Mouse (Mus musculus) liver, embryonic 15.5 days (tissue): ENCODE measurements around the gene Myo1h. TPM values are rescaled to one million over a fixed set of nuclear protein-coding genes. Genes with fewer than 3 reads are reported as not detected.

Experiments
- ATAC-seq: fragments of 200-750 bp; cut with Nextera tagmentation; 2 replicates; pipeline ENCODE4 v1.8.0; 2017; ENCODE audit warnings: moderate number of reproducible peaks, mild to moderate bottlenecking, moderate library complexity; ENCODE audit not compliant: insufficient read depth
- H3K27ac ChIP-seq: fragments of 300-500 bp; sonication (generic); replicated peaks from 2 replicates; pipeline ENCODE4 v1.5.1; 2015; ENCODE audit warnings: mild to moderate bottlenecking, inconsistent platforms
- H3K27me3 ChIP-seq: fragments of 300-500 bp; sonication (generic); 2 replicates; pipeline ENCODE4 v1.6.1; 2015; ENCODE audit warnings: mild to moderate bottlenecking, inconsistent platforms
- H3K36me3 ChIP-seq: fragments of 300-500 bp; sonication (generic); replicated peaks from 2 replicates; pipeline ENCODE4 v1.6.1; 2015; ENCODE audit warnings: moderate library complexity, mild to moderate bottlenecking, inconsistent platforms
- H3K4me1 ChIP-seq: fragments of 300-500 bp; sonication (generic); replicated peaks from 2 replicates; pipeline ENCODE4 v1.6.1; 2015; ENCODE audit warnings: inconsistent platforms
- H3K4me2 ChIP-seq: fragments of 300-500 bp; sonication (generic); 2 replicates; pipeline ENCODE4 v1.6.1; 2015; ENCODE audit warnings: moderate library complexity, mild to moderate bottlenecking, inconsistent platforms
- H3K4me3 ChIP-seq: fragments of 300-500 bp; sonication (generic); replicated peaks from 2 replicates; pipeline ENCODE4 v1.5.1; 2015; ENCODE audit warnings: mild to moderate bottlenecking, inconsistent platforms
- H3K9ac ChIP-seq: fragments of 300-500 bp; sonication (generic); 2 replicates; pipeline ENCODE4 v1.6.1; 2015; ENCODE audit warnings: moderate library complexity, mild to moderate bottlenecking, inconsistent platforms
- H3K9me3 ChIP-seq: fragments of 300-500 bp; sonication (generic); replicated peaks from 2 replicates; pipeline ENCODE4 v1.6.1; 2016; ENCODE audit warnings: inconsistent platforms
- WGBS: fragments of 180-500 bp; shearing (Covaris S2); methylation state at CpG from one replicate; pipeline ENCODE4 v1.1.7; 2015; ENCODE audit warnings: mixed read lengths; ENCODE audit not compliant: insufficient replicate concordance; 5-methylcytosine and 5-hydroxymethylcytosine counted together
- polyA plus RNA-seq: library from polyadenylated mRNA; unstranded; fragments of >200 nt; fragmentation: Nextera tagmentation; extraction: Ambion mirVana; gene quantifications from 2 replicates; pipeline ENCODE4 v1.2.1, GENCODE M21; 2015

The Myo1h gene
- polyA plus RNA-seq, 1 experiment from 2014 or later: 0.40 TPM

DNA sequence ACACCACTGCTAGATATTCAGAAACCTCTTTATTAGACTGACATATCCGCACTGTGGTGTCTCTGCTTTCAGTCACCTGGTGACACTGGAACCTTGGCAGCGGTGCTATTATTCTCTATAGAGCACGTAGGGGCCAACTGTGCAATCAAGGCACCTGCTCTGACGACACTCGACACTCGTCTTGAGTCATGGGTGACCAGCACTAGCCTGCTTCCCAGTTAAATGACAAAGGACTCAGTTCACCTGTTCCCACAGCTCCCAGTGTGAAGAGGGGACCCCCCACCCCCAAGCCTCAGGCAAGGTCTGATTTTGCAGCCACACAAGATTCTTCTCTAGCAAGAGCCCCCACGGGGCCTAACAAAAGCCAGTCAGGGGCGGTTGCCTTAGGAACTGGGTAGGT, 13.6 kb upstream of the Myo1h start:
- no peak overlapping the region for H3K4me3 ChIP-seq
- 0 out of 2 replicates have a peak, but pooled peaks cover 5% of the 10 kb centered on the region for H3K4me1 ChIP-seq
- H3K4me2 ChIP-seq: no peak overlapping the region
- H3K27ac ChIP-seq: no peak overlapping the region
- H3K36me3 ChIP-seq: no peaks in the 10 kb centered on the region
- no peak overlapping the region for H3K9ac ChIP-seq
- peaks cover 90% of the 10 kb centered on the region for H3K27me3 ChIP-seq
- H3K9me3 ChIP-seq: no peaks in the 10 kb centered on the region
- 28% methylated on average over 8 of the region's 8 CpGs for WGBS
- no peak for ATAC-seq

DNA sequence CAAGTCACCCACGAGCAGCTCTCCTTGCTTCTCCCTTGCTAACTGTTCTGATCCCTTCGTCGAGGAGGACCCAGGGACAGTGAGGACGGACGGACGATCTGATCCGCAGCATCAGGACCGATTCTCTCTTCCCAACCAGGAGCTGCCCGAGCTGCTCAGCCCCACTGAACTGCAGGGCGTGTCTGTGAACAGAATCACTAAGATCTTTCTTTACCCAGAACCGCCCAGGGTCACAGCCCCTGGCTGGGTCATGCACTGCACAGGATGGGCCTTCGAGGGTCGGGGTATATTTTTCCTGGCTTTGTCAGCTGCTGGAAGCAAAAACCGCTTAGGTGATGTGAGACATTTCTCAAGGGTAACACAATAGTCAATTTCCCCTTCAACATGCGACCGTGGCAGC, 13.0 kb upstream of the Myo1h start:
- ATAC-seq: no peak
- Histone ChIP-seq H3K4me1 (0 out of 2 replicates have a peak, but pooled peaks cover 5% of the 10 kb centered on the region), H3K4me2 (no peak overlapping the region), H3K27me3 (peaks cover 84% of the 10 kb centered on the region), H3K27ac (no peak overlapping the region), H3K4me3 (no peak overlapping the region), H3K36me3 (no peaks in the 10 kb centered on the region), H3K9ac (no peak overlapping the region), H3K9me3 (no peaks in the 10 kb centered on the region)
- 30% methylated on average over 16 of the region's 16 CpGs for WGBS

DNA sequence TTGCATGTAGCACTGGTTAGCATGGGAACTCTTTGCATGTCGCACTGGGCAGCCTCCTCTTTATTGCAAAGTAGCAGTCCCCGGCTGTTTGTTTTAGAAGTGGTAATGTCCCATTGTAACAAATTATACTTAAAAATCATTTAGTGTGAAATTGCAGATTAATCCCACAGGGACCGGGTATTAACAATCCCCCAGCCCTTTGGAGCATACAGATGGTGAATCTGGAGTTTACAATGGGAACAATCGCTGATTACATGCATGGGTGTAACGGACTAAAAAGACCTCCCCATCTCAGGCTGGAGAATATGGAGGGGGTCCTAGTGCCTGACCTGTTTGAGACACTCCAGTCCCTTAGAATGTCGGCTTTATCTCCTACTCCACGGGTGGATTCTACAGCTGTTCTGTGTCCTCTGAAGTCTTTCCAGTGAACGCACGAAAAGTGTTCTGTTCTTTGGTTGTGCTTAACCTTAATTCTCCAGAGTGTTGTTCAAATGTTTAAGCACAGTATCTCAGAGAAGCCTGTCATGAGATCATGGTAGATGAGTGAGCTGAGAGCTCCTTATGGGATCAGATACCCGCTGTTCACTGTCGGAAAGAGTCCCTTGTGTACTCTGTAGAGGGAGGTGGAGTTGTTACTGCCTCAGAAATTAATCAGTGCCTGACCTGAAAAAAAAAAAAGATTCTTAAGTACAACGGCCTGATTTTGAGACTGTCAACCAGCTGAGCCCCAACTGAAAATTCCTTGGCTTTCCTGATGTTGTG, 9.4 kb upstream of the Myo1h start:
- WGBS: 54% methylated on average over 12 of the region's 12 CpGs
- no peak for ATAC-seq
- Histone ChIP-seq H3K9me3 (no peaks in the 10 kb centered on the region), H3K36me3 (no peaks in the 10 kb centered on the region), H3K27me3 (peaks cover 48% of the 10 kb centered on the region), H3K4me1 (no peaks in the 10 kb centered on the region), H3K4me3 (no peak overlapping the region), H3K27ac (no peak overlapping the region), H3K9ac (no peak overlapping the region), H3K4me2 (no peak overlapping the region)

DNA sequence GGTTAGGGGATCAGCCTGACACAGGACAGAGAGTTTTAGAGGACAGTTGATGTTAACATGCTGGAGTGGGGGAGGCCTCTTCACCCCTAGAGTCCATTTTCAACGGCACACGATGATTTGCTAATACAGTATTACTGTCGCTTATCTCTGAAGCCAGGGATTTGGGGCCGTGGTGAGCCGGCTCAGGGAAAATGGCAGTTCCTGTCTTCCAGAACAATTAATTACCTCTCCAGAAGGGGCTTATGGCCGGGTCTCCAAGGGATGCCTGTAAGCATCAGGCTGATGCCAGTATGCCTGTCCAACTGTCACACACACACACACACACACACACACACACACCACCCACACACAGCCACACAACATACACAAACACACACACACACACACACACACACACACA, 6.6 kb upstream of the Myo1h start:
- ATAC-seq: no peak
- peaks cover 20% of the 10 kb centered on the region for H3K27me3 ChIP-seq
- H3K36me3 ChIP-seq: no peaks in the 10 kb centered on the region
- no peaks in the 10 kb centered on the region for H3K9me3 ChIP-seq
- no peak overlapping the region for H3K4me3 ChIP-seq
- no peak overlapping the region for H3K27ac ChIP-seq
- H3K4me1 ChIP-seq: no peaks in the 10 kb centered on the region
- 29% methylated on average over 6 of the region's 6 CpGs for WGBS
- H3K4me2 ChIP-seq: no peak overlapping the region
- H3K9ac ChIP-seq: no peak overlapping the region

DNA sequence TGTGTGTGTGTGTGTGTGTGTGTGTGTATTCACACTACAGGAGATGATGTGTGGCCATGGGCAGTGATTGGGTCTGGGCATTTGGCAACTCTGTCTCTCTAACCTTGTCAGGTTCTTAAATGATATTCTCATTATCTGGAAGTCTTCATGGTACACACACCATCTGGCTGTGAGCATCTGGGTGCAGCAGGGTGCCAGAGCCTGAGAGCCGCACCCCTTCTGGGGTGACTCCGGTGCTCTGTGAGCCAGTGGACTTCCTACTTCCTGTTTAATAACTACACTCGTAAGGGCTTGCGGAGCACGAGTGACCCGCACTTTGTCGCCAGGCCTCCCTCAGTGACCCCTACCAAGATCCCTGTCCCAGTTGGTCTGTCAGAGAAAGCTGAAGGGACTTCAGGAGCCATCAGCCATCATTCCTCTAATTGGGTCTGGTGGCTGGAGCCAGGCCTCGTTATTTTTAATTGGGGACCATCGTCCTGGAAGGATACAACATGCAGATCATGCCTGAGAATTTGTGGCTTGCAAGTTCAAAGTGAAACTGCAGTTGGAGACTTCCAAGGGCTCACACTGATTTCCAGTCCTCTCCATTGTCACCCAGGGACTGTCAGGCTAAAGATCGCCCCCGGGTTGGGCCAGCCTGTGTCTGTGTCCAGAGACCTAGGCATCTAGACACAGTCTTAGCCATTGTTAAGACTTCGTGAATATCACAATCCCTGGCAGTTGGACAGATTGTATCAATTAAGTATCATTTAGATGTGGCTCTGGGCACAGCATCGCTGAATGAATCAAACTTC, 4.2 kb upstream of the Myo1h start:
- H3K9me3 ChIP-seq: no peaks in the 10 kb centered on the region

DNA sequence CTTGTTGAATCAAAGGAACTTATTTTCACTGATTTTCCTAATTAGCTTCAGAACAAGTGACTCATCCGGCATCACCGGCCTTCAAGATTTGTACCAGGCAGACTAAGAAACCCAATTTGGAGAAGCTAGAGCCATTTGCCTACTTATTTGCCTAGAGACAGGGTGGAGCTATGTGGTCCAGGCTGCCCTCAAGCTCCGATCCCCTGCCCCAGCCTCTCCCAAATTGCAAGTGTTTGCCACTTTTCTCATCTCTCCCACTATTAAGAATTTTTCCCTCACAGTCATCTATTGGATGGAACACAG, 3.6 kb upstream of the Myo1h start:
- H3K4me2 ChIP-seq: no peak overlapping the region
- no peak overlapping the region for H3K4me3 ChIP-seq
- WGBS: 63% methylated on average over 3 of the region's 3 CpGs
- no peaks in the 10 kb centered on the region for H3K9me3 ChIP-seq
- no peak for ATAC-seq
- no peak overlapping the region for H3K9ac ChIP-seq
- peaks cover 11% of the 10 kb centered on the region for H3K27me3 ChIP-seq
- no peaks in the 10 kb centered on the region for H3K4me1 ChIP-seq
- no peaks in the 10 kb centered on the region for H3K36me3 ChIP-seq
- H3K27ac ChIP-seq: no peak overlapping the region

More for the DNA sequence above, 4.2 kb upstream of the Myo1h start:
- Histone ChIP-seq H3K4me2 (no peak overlapping the region), H3K27ac (no peak overlapping the region), H3K4me3 (no peak overlapping the region), H3K27me3 (peaks cover 11% of the 10 kb centered on the region), H3K36me3 (no peaks in the 10 kb centered on the region), H3K4me1 (no peaks in the 10 kb centered on the region), H3K9ac (no peak overlapping the region)
- no peak for ATAC-seq
- 63% methylated on average over 13 of the region's 13 CpGs for WGBS

DNA sequence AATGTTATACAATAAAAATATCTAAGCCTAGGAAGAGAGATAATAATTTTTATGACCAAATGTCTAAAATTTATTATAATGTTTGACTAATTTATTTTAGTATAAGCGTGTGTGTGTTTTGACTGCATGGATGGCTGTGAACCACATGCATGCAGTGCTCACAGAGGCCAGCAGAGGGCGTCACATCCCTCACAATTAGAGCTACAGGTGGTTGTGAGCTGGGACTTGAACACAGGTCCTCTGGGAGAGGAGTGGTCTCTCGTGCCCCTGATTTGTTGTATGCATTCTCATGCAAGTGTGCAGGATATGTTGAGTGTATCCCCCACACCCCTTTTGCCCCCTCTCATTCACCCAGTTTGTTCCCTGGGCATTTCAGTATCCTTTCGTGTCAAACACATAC, 2.9 kb upstream of the Myo1h start:
- Histone ChIP-seq H3K4me1 (no peaks in the 10 kb centered on the region), H3K9ac (no peak overlapping the region), H3K36me3 (no peaks in the 10 kb centered on the region), H3K4me2 (no peak overlapping the region), H3K27me3 (peaks cover 13% of the 10 kb centered on the region), H3K27ac (no peak overlapping the region), H3K4me3 (no peak overlapping the region), H3K9me3 (no peaks in the 10 kb centered on the region)
- 44% methylated on average over 4 of the region's 4 CpGs for WGBS
- ATAC-seq: no peak

DNA sequence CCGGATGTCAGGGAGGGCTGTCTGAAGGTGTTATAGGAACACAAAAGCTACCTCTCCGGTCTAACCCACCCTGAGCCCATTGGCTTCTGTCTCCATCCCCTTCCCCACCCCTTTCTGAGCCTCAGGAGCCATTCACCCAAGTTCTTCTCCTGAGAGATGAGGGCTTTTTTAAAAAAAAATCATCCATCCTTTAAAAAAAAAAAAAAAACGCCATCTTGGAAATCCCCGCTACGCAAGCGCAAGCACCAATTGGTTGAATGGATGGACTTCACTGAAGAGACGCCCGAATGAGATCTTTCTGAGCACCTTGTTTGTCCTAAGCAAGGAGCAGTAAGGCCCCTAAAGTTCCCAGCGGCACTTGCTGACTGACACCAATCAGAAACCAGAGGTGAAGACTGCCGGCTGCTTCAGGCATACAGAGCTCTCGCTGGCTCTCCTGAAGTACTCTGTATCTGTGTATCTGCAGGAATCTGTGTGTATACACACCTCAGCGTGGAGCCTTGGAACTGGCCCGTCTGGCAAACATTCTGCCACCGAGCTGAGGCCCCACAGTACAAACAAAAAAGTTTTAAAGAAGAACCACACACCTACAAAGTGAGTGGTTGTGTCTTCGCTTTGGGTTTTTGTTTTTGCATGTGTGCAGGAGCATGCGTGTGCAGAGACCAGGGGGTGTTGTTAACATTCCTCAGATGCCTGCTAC, 1.9 kb upstream of the Myo1h start:
- 62% methylated on average over 16 of the region's 16 CpGs for WGBS

DNA sequence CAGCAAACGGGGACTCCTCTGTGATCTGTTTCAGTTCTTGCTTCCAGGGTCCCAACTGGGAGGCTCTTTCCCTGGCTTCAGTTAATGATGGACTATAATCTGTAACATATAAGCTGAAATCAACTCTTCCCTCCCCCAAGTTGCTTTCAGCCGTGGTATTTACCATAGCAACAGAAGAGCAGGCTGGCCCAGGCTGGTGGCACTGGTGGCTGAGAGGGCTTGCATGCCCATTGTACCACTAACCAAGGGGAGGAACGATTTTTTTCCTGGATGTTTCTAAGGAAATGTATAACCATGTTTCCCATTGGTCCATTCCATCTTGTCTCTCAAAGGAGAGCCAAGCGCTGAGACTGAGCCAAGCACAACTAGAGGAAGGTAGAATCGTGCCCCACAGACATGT, 570 bp upstream of the Myo1h start:
- H3K4me3 ChIP-seq: no peak overlapping the region
- H3K27ac ChIP-seq: no peak overlapping the region
- no peaks in the 10 kb centered on the region for H3K4me1 ChIP-seq
- no peak overlapping the region for H3K4me2 ChIP-seq
- H3K9me3 ChIP-seq: no peaks in the 10 kb centered on the region
- H3K36me3 ChIP-seq: no peaks in the 10 kb centered on the region
- peaks cover 14% of the 10 kb centered on the region for H3K27me3 ChIP-seq
- WGBS: 59% methylated on average over 5 of the region's 5 CpGs
- no peak for ATAC-seq
- no peak overlapping the region for H3K9ac ChIP-seq

More for the DNA sequence above, 1.9 kb upstream of the Myo1h start:
- H3K4me1 ChIP-seq: no peaks in the 10 kb centered on the region
- H3K27ac ChIP-seq: no peak overlapping the region
- no peak overlapping the region for H3K4me2 ChIP-seq
- no peak overlapping the region for H3K9ac ChIP-seq
- peaks cover 14% of the 10 kb centered on the region for H3K27me3 ChIP-seq
- no peak overlapping the region for H3K4me3 ChIP-seq
- no peaks in the 10 kb centered on the region for H3K36me3 ChIP-seq
- H3K9me3 ChIP-seq: no peaks in the 10 kb centered on the region
- no peak for ATAC-seq

DNA sequence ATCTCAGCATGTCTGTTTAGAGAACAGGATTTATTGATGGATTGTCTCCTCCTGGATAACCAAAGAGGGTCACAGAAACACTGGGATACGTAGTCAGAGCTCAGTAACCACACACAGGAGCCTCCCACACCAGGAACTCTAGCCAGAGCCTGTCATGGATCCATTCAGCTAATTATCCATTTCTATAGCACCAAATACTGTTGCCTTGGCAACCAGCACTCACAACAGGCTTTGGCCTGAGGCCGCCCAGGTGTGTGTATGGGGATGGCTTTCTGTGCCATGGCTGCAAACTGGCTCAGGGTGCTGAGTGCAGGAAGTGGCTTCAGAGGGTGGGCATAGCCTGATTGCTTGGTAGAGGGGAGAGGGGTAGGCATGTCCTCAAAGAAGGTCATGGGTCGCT, 1.0 kb downstream of the Myo1h start:
- Histone ChIP-seq H3K36me3 (no peaks in the 10 kb centered on the region), H3K4me3 (no peak overlapping the region), H3K27me3 (peaks cover 14% of the 10 kb centered on the region), H3K9ac (no peak overlapping the region), H3K9me3 (no peaks in the 10 kb centered on the region), H3K4me2 (no peak overlapping the region), H3K27ac (no peak overlapping the region), H3K4me1 (no peaks in the 10 kb centered on the region)
- 58% methylated on average over 3 of the region's 3 CpGs for WGBS
- no peak for ATAC-seq
